In genomic region chr6:91712855-91713331, GRCm38 (mm10) we compare ENCODE assay signal across 8 mouse cellular contexts. TPM values are rescaled to one million over a fixed set of nuclear protein-coding genes. Genes with fewer than 3 reads are reported as not detected.
A peak's percentile ranks its signal among the peaks of the same experiment; 100 is the strongest.
DNase-seq lines count a peak whose midpoint lies in the region; ATAC-seq and TF ChIP-seq lines count a peak whose summit lies in the region.

No protein-coding gene starts in this region.

- ATAC-seq in Patski = peak; percentile 58
- peak; percentile 44 for ATAC-seq in embryonic facial prominence, embryonic 15.5 days (ENCODE audit: insufficient number of reproducible peaks, low FRiP score, low TSS enrichment, low read depth)
- peak; percentile 75 for ATAC-seq in liver, embryonic 12.5 days
- ATAC-seq in midbrain, postnatal 0 days (ENCODE audit: low FRiP score) = no peak

- in situ Hi-C loops in Patski (cut with MboI; ENCODE audit: low pct_unique_long_range_greater_than_20kb) = no loop called here

- 82% methylated on average over 10 of the region's 10 CpGs for WGBS in cerebellum, adult 2 months
- WGBS in embryonic facial prominence, embryonic 15.5 days = 15% methylated on average over 9 of the region's 10 CpGs
- 12% methylated on average over 10 of the region's 10 CpGs for WGBS in liver, embryonic 12.5 days (ENCODE audit: insufficient replicate concordance)
- WGBS in midbrain, postnatal 0 days = 14% methylated on average over 10 of the region's 10 CpGs

- no peak for TF ChIP-seq CTCF in cerebellum, adult 2 months (IDR thresholded peaks at IDR 0.05; ENCODE audit: borderline replicate concordance, insufficient read depth, low read depth, low read length)
- no peak for TF ChIP-seq CTCF in Patski (IDR thresholded peaks at IDR 0.05)
- TF ChIP-seq CTCF in midbrain, postnatal 0 days (IDR thresholded peaks at IDR 0.05) = no peak

- H3K9ac ChIP-seq in embryonic facial prominence, embryonic 15.5 days = no peak overlapping the region
- no peak overlapping the region for H3K9ac ChIP-seq in liver, embryonic 12.5 days
- no peak overlapping the region; the same call in 1 of the 2 replicates for H3K9ac ChIP-seq in midbrain, postnatal 0 days (replicated peaks; ENCODE audit: low read length, poor library complexity, severe bottlenecking)

- H3K4me1 ChIP-seq in cerebellum, adult 2 months (ENCODE audit: control insufficient read depth, insufficient read depth, low read length) = peaks cover 7% of the 10 kb centered on the region; the same call in 1 of the 2 replicates
- H3K4me1 ChIP-seq in embryonic facial prominence, embryonic 15.5 days = peaks cover 29% of the 10 kb centered on the region
- peaks cover 40% of the 10 kb centered on the region for H3K4me1 ChIP-seq in liver, embryonic 12.5 days
- H3K4me1 ChIP-seq in midbrain, postnatal 0 days (ENCODE audit: insufficient read depth, low read length) = peaks cover 8% of the 10 kb centered on the region; the same call in 1 of the 2 replicates

- H3K36me3 ChIP-seq in embryonic facial prominence, embryonic 15.5 days = peaks cover 25% of the 10 kb centered on the region; the same call in 1 of the 2 replicates
- peaks cover 37% of the 10 kb centered on the region for H3K36me3 ChIP-seq in liver, embryonic 12.5 days
- peaks cover 15% of the 10 kb centered on the region; the same call in 1 of the 2 replicates for H3K36me3 ChIP-seq in midbrain, postnatal 0 days (ENCODE audit: insufficient read depth, low read length)

- no peak overlapping the region; the same call in 1 of the 2 replicates for H3K4me2 ChIP-seq in embryonic facial prominence, embryonic 15.5 days (replicated peaks)
- H3K4me2 ChIP-seq in liver, embryonic 12.5 days = peak overlapping the region; percentile 24; the same call in 1 of the 2 replicates
- H3K4me2 ChIP-seq in midbrain, postnatal 0 days (ENCODE audit: low read depth, low read length, poor library complexity, severe bottlenecking) = no peak overlapping the region

- no peak overlapping the region for H3K4me3 ChIP-seq in cerebellum, adult 2 months (replicated peaks; ENCODE audit: insufficient read depth, low read depth, low read length)
- no peak overlapping the region for H3K4me3 ChIP-seq in embryonic facial prominence, embryonic 15.5 days (replicated peaks)
- H3K4me3 ChIP-seq in liver, embryonic 12.5 days = no peak overlapping the region
- H3K4me3 ChIP-seq in midbrain, postnatal 0 days (ENCODE audit: low read depth, low read length) = no peak overlapping the region

- peak in 1 of 2 experiments; percentile 29 for DNase-seq in cerebellum, adult 2 months
- no peak for DNase-seq in cerebellum, adult 11 months
- no peak for DNase-seq in Patski (ENCODE audit: low read depth, low spot score)
- peak; percentile 43 to 58 for DNase-seq in heart, postnatal 14 days
- no peak for DNase-seq in midbrain, postnatal 0 days (ENCODE audit: low spot score)
- DNase-seq in thymus, postnatal 25 days = peak; percentile 29

- H3K27ac ChIP-seq in cerebellum, adult 2 months (ENCODE audit: insufficient read depth, low read length) = peak overlapping the region; percentile 50; the same call in 1 of the 2 replicates
- H3K27ac ChIP-seq in embryonic facial prominence, embryonic 15.5 days (replicated peaks) = peak overlapping the region; percentile 35
- peak overlapping the region; percentile 74 for H3K27ac ChIP-seq in liver, embryonic 12.5 days
- peak overlapping the region; percentile 47; the same call in 1 of the 2 replicates for H3K27ac ChIP-seq in midbrain, postnatal 0 days (ENCODE audit: low read depth, low read length)

- no peak for TF ChIP-seq POLR2A in cerebellum, adult 2 months (IDR thresholded peaks at IDR 0.05; ENCODE audit: borderline replicate concordance, insufficient read depth, low read length)

- intact Hi-C loops in heart, postnatal 14 days (cut with DNase I) = no loop called here

- POLR2A ChIA-PET in Patski (lab: Charles Lee) = interaction anchor here (1.3 kb wide), 1 partner anchor 18 kb away, joined by 3 read pairs; no protein-coding TSS in a partner anchor

- H3K9me3 ChIP-seq in embryonic facial prominence, embryonic 15.5 days (replicated peaks) = no peaks in the 10 kb centered on the region
- H3K9me3 ChIP-seq in liver, embryonic 12.5 days (replicated peaks) = no peaks in the 10 kb centered on the region
- H3K9me3 ChIP-seq in midbrain, postnatal 0 days (ENCODE audit: low read length) = no peaks in the 10 kb centered on the region

- H3K27me3 ChIP-seq in cerebellum, adult 2 months (ENCODE audit: control insufficient read depth, insufficient read depth, low read length) = no peaks in the 10 kb centered on the region
- no peaks in the 10 kb centered on the region for H3K27me3 ChIP-seq in Patski
- H3K27me3 ChIP-seq in embryonic facial prominence, embryonic 15.5 days = no peaks in the 10 kb centered on the region
- no peaks in the 10 kb centered on the region for H3K27me3 ChIP-seq in liver, embryonic 12.5 days (replicated peaks)
- H3K27me3 ChIP-seq in midbrain, postnatal 0 days (ENCODE audit: insufficient read depth, low read length) = no peaks in the 10 kb centered on the region

- CTCF ChIA-PET in Patski (lab: Charles Lee) = no interaction called here

RNA-seq across cellular contexts. Expression of gene Slc6a6, which starts 29.0 kb away (rescaled TPM):
- polyA plus RNA-seq in cerebellum, adult 2 months (2012; rRNA removed) = 73.3 and 79.3 TPM in 2 replicates
- polyA plus RNA-seq in Patski (2021) = 497 TPM
- 61.6 and 77.5 TPM in 2 replicates for polyA plus RNA-seq in embryonic facial prominence, embryonic 15.5 days (2015; fragmentation: Nextera tagmentation; extraction: Ambion mirVana)
- total RNA-seq in heart, postnatal 14 days (2021) = 100 to 1,000 TPM; 117 to 145 TPM
- 22.1 and 24.9 TPM in 2 replicates for polyA plus RNA-seq in liver, embryonic 12.5 days (2016; fragmentation: Nextera tagmentation; extraction: Ambion mirVana)
- 105 and 147 TPM in 2 replicates for total RNA-seq in midbrain, postnatal 0 days (2014; rRNA removed)
- polyA plus RNA-seq in midbrain, postnatal 0 days (2015; fragmentation: Nextera tagmentation; extraction: Ambion mirVana) = 123 and 146 TPM in 2 replicates

Comparison
In these comparisons a context has a peak if more than half of its experiments do, and no peak if none do; other contexts are left out.
1. DNase-seq: peak in heart, postnatal 14 days (2 of 2) and thymus, postnatal 25 days (single experiment); none in cerebellum, adult 11 months (single experiment), Patski (single experiment) and midbrain, postnatal 0 days (single experiment).
2. Peak in every context shown above with its lines, with median percentiles within 50 percentile points of each other: H3K27ac ChIP-seq.